Mouse (Mus musculus) adrenal gland (tissue): Measurements from ENCODE around the gene Poll.

ENCODE experiments used
- intact Hi-C: fragments of 180-260 bp; cut with DNase I; formaldehyde crosslinking; loops from one replicate; pipeline ENCODE4 v1.15.1; 2025
- long read RNA-seq, 2 experiments: library from polyadenylated mRNA; unstranded; transcript quantifications; one replicate each; pipeline ENCODE4 v2.0.0; 2020; ENCODE audit warnings: borderline replicate concordance in 1 of 2; ENCODE audit not compliant: insufficient replicate concordance in 1 of 2

Gene Poll
- long read RNA-seq, experiment 1, transcript Poll-201 (9 exons, 2,324 nt) = major isoform, 14 of 16 reads
- long read RNA-seq, experiment 1, partial matches to known transcripts = 1 of 16 reads
- long read RNA-seq, experiment 1, other reads (novel, unspliced or antisense) = 1 of 16 reads
- long read RNA-seq, experiment 2, transcript Poll-201 (9 exons, 2,324 nt) = major isoform, 10 of 12 reads
- long read RNA-seq, experiment 2, partial matches to known transcripts = 2 of 12 reads
- long read RNA-seq, experiment 2, other reads (novel, unspliced or antisense) = 0 of 12 reads

GRCm38 (mm10) chr19:45560153-45560890, at the start of gene Poll, which contains the start of gene Gm17018:
TSS of gene Poll (minus strand) at chr19:45560531.
TSS of gene Gm17018 (plus strand) at chr19:45560615.
- intact Hi-C loops = no loop called here

GRCm38 (mm10) chr19:45608648-45609339, 48.5 kb upstream of the Poll start:
- intact Hi-C loops = no loop called here

- intact Hi-C loops = no loop called here
Observed at GRCm38 (mm10) chr19:45607479-45607878, 47.1 kb upstream of the Poll start.

- intact Hi-C loops = no loop called here
Observed at GRCm38 (mm10) chr19:45606701-45607100, 46.4 kb upstream of the Poll start.

- intact Hi-C loops = no loop called here
Observed at GRCm38 (mm10) chr19:45602606-45603005, 42.3 kb upstream of the Poll start.

GRCm38 (mm10) chr19:45597106-45597505, 36.8 kb upstream of the Poll start:
- intact Hi-C loops = no loop called here

GRCm38 (mm10) chr19:45596434-45596833, 36.1 kb upstream of the Poll start:
- intact Hi-C loops = no loop called here

GRCm38 (mm10) chr19:45596019-45596418, 35.7 kb upstream of the Poll start:
- intact Hi-C loops = no loop called here

GRCm38 (mm10) chr19:45595481-45595880, 35.1 kb upstream of the Poll start:
- intact Hi-C loops = no loop called here

- intact Hi-C loops = no loop called here
Observed at GRCm38 (mm10) chr19:45594079-45594478, 33.7 kb upstream of the Poll start.

- intact Hi-C loops = no loop called here
Observed at GRCm38 (mm10) chr19:45592916-45593315, 32.6 kb upstream of the Poll start.

- intact Hi-C loops = no loop called here
Observed at GRCm38 (mm10) chr19:45591704-45592103, 31.4 kb upstream of the Poll start.

- intact Hi-C loops = no loop called here
Observed at GRCm38 (mm10) chr19:45589761-45590160, 29.4 kb upstream of the Poll start.

- intact Hi-C loops = no loop called here
Observed at GRCm38 (mm10) chr19:45587509-45588292, 27.4 kb upstream of the Poll start.

GRCm38 (mm10) chr19:45586850-45587249, 26.5 kb upstream of the Poll start:
- intact Hi-C loops = no loop called here

GRCm38 (mm10) chr19:45584856-45585620, 24.7 kb upstream of the Poll start:
- intact Hi-C loops = no loop called here

GRCm38 (mm10) chr19:45583136-45583535, 22.8 kb upstream of the Poll start:
- intact Hi-C loops = no loop called here

- intact Hi-C loops = no loop called here
Observed at GRCm38 (mm10) chr19:45582161-45582560, 21.8 kb upstream of the Poll start.

GRCm38 (mm10) chr19:45581257-45581656, 20.9 kb upstream of the Poll start:
- intact Hi-C loops = no loop called here

GRCm38 (mm10) chr19:45580235-45580634, 19.9 kb upstream of the Poll start:
- intact Hi-C loops = no loop called here

- intact Hi-C loops = no loop called here
Observed at GRCm38 (mm10) chr19:45579416-45579815, 19.1 kb upstream of the Poll start.
